Mouse (Mus musculus): Measurements from ENCODE around the gene Armh3. TPM values are rescaled to one million over a fixed set of nuclear protein-coding genes. Genes with fewer than 3 reads are reported as not detected.

Gene Armh3
- polyA plus RNA-seq, 1 experiment from 2014 or later: 7.5 TPM

- TF ChIP-seq EP300 (optimal IDR thresholded peaks at IDR 0.05) (no peak), CTCF (IDR thresholded peaks at IDR 0.05; ENCODE audit: low read depth) (peak; percentile 54)
- Histone ChIP-seq H3K4me1 (replicated peaks; ENCODE audit: control insufficient read depth, insufficient read depth) (peaks cover 20% of the 10 kb centered on the region), H3K4me3 (ENCODE audit: low read depth, low read length) (peak overlapping the region; percentile 64; the same call in 1 of the 2 replicates), H3K36me3 (ENCODE audit: control insufficient read depth, insufficient read depth, low read length) (peaks cover 29% of the 10 kb centered on the region), H3K27ac (replicated peaks) (peak overlapping the region; percentile 50; the same call in 1 of the 2 replicates), H3K9me3 (ENCODE audit: control insufficient read depth, low read length) (no peaks in the 10 kb centered on the region), H3K4me2 (replicated peaks; ENCODE audit: low read depth) (peak overlapping the region; percentile 93), H3K27me3 (ENCODE audit: control insufficient read depth, insufficient read depth, low read length) (no peaks in the 10 kb centered on the region), H3K9ac (ENCODE audit: low read length) (0 out of 2 replicates have a peak overlapping the region, but pooled peaks have one; percentile 14)
- 68% methylated on average over 13 of the region's 13 CpGs for whole genome bisulfite sequencing
- DNase-seq (ENCODE audit: low spot score) (no peak), ATAC-seq (ENCODE audit: low FRiP score, low TSS enrichment) (no peak)
Measured at GRCm38 (mm10) chr19:46036477-46037242, 38.4 kb upstream of the Armh3 start.

DNA sequence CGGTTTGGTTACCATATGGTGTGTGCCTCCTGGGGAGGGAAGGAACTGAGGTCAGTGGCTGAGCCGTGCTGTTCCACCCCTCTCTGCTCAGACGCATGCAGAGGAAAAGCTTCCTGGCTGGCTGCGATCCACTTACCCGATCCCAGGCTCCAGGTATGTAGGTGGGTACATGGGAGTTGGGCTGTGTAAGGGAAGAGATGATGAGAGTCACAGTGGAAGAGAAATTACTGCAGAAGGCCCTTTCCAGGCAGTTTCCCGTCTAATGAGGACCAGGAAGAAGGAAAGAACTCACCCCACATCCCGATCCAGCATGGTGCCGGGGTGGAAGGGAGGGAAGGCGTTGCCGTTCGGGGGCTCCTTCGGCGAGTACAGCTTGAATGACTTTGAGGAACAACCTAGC is 37.7 kb upstream of the Armh3 start:
- Histone ChIP-seq H3K4me1 (replicated peaks; ENCODE audit: control insufficient read depth, insufficient read depth) (peaks cover 14% of the 10 kb centered on the region), H3K9me3 (ENCODE audit: control insufficient read depth, low read length) (no peaks in the 10 kb centered on the region), H3K4me2 (replicated peaks; ENCODE audit: low read depth) (no peak overlapping the region), H3K27me3 (ENCODE audit: control insufficient read depth, insufficient read depth, low read length) (no peaks in the 10 kb centered on the region), H3K27ac (replicated peaks) (no peak overlapping the region), H3K36me3 (ENCODE audit: control insufficient read depth, insufficient read depth, low read length) (peaks cover 31% of the 10 kb centered on the region), H3K4me3 (ENCODE audit: low read depth, low read length) (no peak overlapping the region), H3K9ac (ENCODE audit: low read length) (no peak overlapping the region)
- TF ChIP-seq CTCF (IDR thresholded peaks at IDR 0.05; ENCODE audit: low read depth) (no peak), EP300 (optimal IDR thresholded peaks at IDR 0.05) (no peak)
- 81% methylated on average over 13 of the region's 13 CpGs for WGBS
- ATAC-seq (ENCODE audit: low FRiP score, low TSS enrichment) (no peak), DNase-seq (ENCODE audit: low spot score) (no peak)

GRCm38 (mm10) chr19:46033911-46034310 is 35.6 kb upstream of the Armh3 start:
- H3K36me3 ChIP-seq (ENCODE audit: control insufficient read depth, insufficient read depth, low read length): peaks cover 31% of the 10 kb centered on the region
- H3K27ac ChIP-seq (replicated peaks): no peak overlapping the region
- DNase-seq (ENCODE audit: low spot score) (no peak), ATAC-seq (ENCODE audit: low FRiP score, low TSS enrichment) (no peak)
- no peak overlapping the region for H3K4me2 ChIP-seq (replicated peaks; ENCODE audit: low read depth)
- WGBS: 93% methylated on average over 11 of the region's 11 CpGs
- H3K9me3 ChIP-seq (ENCODE audit: control insufficient read depth, low read length): no peaks in the 10 kb centered on the region
- H3K4me1 ChIP-seq (replicated peaks; ENCODE audit: control insufficient read depth, insufficient read depth): peaks cover 9% of the 10 kb centered on the region; the same call in 1 of the 2 replicates
- no peaks in the 10 kb centered on the region for H3K27me3 ChIP-seq (ENCODE audit: control insufficient read depth, insufficient read depth, low read length)
- H3K9ac ChIP-seq (ENCODE audit: low read length): no peak overlapping the region
- H3K4me3 ChIP-seq (ENCODE audit: low read depth, low read length): no peak overlapping the region
- TF ChIP-seq CTCF (IDR thresholded peaks at IDR 0.05; ENCODE audit: low read depth): no peak
- no peak for TF ChIP-seq EP300 (optimal IDR thresholded peaks at IDR 0.05)

DNA sequence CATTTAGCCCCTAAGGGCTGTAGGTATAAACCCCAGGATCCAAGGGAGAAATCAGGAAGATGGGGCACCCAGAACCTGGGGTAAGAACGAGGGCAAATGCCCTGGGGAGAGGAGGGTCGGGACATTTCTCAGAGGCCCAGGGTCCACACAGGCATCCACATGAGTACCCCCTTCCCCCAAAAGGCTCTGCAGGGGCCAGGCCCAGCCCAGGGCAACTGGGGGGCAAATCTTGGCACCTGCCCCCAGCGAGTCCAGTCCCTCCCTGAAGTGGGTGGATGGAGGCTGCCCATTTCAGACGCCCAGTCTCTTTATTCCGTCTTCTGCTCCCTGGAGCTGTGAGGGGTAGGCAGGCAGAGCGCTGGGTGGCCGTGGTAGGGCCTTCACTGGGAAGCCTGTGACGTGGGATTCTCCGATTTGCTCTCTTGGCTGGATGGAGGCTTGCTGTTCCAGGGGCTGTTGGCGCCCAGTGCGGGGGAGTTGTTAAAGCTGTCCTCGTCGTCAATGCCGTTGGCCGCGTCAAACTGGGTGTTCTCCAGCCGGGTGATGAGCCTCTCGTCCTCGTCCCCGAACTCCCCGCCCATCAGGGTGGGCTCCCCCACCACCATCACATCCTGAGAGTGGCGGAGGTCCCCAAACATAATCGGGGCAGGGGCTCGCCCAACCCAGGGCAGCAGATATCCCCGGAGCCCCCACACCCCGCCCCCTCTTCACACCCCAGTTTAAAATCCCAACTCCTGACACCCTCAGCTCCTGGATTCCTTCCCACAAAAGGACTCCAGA is 34.6 kb upstream of the Armh3 start:
- Histone ChIP-seq H3K27me3 (ENCODE audit: control insufficient read depth, insufficient read depth, low read length) (no peaks in the 10 kb centered on the region), H3K9me3 (ENCODE audit: control insufficient read depth, low read length) (no peaks in the 10 kb centered on the region), H3K27ac (replicated peaks) (no peak overlapping the region), H3K9ac (ENCODE audit: low read length) (no peak overlapping the region), H3K4me2 (replicated peaks; ENCODE audit: low read depth) (no peak overlapping the region), H3K4me1 (replicated peaks; ENCODE audit: control insufficient read depth, insufficient read depth) (peaks cover 9% of the 10 kb centered on the region; the same call in 1 of the 2 replicates), H3K4me3 (ENCODE audit: low read depth, low read length) (no peak overlapping the region), H3K36me3 (ENCODE audit: control insufficient read depth, insufficient read depth, low read length) (peaks cover 31% of the 10 kb centered on the region)
- no peak for TF ChIP-seq CTCF (IDR thresholded peaks at IDR 0.05; ENCODE audit: low read depth)
- TF ChIP-seq EP300 (optimal IDR thresholded peaks at IDR 0.05): no peak
- ATAC-seq (ENCODE audit: low FRiP score, low TSS enrichment): no peak
- WGBS: 85% methylated on average over 26 of the region's 26 CpGs
- no peak for DNase-seq (ENCODE audit: low spot score)

- TF ChIP-seq CTCF (IDR thresholded peaks at IDR 0.05; ENCODE audit: low read depth) (no peak), EP300 (optimal IDR thresholded peaks at IDR 0.05) (no peak)
- H3K27me3 ChIP-seq (ENCODE audit: control insufficient read depth, insufficient read depth, low read length): no peaks in the 10 kb centered on the region
- no peaks in the 10 kb centered on the region for H3K9me3 ChIP-seq (ENCODE audit: control insufficient read depth, low read length)
- no peak overlapping the region for H3K4me2 ChIP-seq (replicated peaks; ENCODE audit: low read depth)
- no peak overlapping the region for H3K9ac ChIP-seq (ENCODE audit: low read length)
- peaks cover 31% of the 10 kb centered on the region for H3K36me3 ChIP-seq (ENCODE audit: control insufficient read depth, insufficient read depth, low read length)
- H3K4me3 ChIP-seq (ENCODE audit: low read depth, low read length): no peak overlapping the region
- 0 out of 2 replicates have a peak, but pooled peaks have one; percentile 19 for ATAC-seq (ENCODE audit: low FRiP score, low TSS enrichment)
- no peak for DNase-seq (ENCODE audit: low spot score)
- no peak overlapping the region for H3K27ac ChIP-seq (replicated peaks)
- WGBS: 71% methylated on average over 9 of the region's 9 CpGs
- H3K4me1 ChIP-seq (replicated peaks; ENCODE audit: control insufficient read depth, insufficient read depth): no peaks in the 10 kb centered on the region; the same call in 1 of the 2 replicates
Measured at GRCm38 (mm10) chr19:46031689-46032432, 33.6 kb upstream of the Armh3 start.
